Mouse (Mus musculus): Measurements from ENCODE around the gene Cpxm2. TPM values are rescaled to one million over a fixed set of nuclear protein-coding genes. Genes with fewer than 3 reads are reported as not detected.

Cpxm2 gene
- polyA plus RNA-seq, 1 experiment from 2014 or later: 0.24 TPM

DNA sequence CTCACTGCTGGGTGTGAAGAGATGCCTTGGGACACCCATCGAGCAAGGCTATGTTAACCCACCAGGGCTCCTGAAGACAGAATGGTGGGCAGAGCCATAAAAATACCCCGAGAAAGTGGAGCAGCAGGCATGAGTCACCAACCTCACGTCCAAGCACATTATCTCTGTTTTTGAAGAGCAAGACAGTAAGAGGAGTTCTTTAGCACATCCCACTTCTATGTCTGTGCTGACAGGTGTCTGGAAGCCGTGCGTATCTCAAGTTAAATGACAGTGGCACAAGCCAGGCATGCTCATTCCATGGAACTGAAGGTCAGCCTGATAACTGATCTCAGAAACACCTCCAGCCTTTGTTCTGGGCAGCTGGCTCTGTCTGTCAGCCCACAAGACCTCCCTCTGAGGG is 86.6 kb downstream of the Cpxm2 start:
- DNase-seq (ENCODE audit: low spot score): no peak
- WGBS: 45% methylated on average over 5 of the region's 5 CpGs
- Histone ChIP-seq H3K27ac (no peak overlapping the region), H3K36me3 (no peaks in the 10 kb centered on the region), H3K4me3 (no peak overlapping the region), H3K4me1 (no peaks in the 10 kb centered on the region), H3K27me3 (ENCODE audit: insufficient read depth, poor library complexity, severe bottlenecking) (peaks cover 12% of the 10 kb centered on the region; the same call in 1 of the 2 replicates), H3K9me3 (no peaks in the 10 kb centered on the region)

DNA sequence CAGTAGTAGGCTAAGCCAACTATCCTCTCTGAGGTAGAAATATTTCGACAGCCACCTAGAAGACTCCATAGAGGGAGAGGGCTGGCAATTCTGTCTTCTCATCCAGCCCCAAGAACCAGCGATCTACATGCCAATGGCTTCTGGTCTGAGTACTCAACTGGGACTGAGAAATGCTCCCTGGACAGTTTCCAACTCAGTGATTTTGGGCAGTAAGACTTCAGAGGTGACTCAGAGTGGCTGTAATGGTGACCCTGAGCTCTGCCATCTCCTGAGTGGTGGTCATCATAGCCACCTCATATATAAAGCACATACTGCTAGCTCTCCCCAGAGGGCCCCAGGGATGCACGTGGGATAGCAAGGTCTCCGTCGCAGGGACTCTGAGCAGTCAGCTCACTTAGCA is 87.0 kb downstream of the Cpxm2 start:
- H3K27ac ChIP-seq: no peak overlapping the region
- WGBS: 84% methylated on average over 5 of the region's 5 CpGs
- H3K4me1 ChIP-seq: no peaks in the 10 kb centered on the region
- no peaks in the 10 kb centered on the region for H3K9me3 ChIP-seq
- no peaks in the 10 kb centered on the region for H3K36me3 ChIP-seq
- no peak for DNase-seq (ENCODE audit: low spot score)
- H3K4me3 ChIP-seq: no peak overlapping the region
- peaks cover 10% of the 10 kb centered on the region; the same call in 1 of the 2 replicates for H3K27me3 ChIP-seq (ENCODE audit: insufficient read depth, poor library complexity, severe bottlenecking)

DNA sequence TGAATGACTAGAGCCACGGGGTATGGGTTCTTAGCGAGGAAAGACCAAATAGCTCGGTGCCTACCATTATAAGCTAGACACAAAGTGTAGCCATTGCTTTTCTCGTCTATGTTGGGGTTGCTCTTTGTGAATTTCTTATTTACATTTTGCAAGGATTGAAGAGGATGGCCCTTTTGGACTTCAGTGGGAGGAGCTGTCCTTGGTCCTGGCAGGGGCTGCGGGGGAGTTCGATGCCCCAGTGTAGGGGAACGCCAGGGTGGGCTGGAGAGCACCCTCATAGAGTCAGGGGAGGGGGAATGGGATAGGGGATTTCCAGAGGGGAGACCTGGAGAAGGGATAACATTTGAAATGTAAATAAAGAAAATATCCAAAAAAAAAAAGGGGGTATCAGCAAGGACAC is 94.4 kb downstream of the Cpxm2 start:
- H3K4me3 ChIP-seq: no peak overlapping the region
- H3K36me3 ChIP-seq: no peaks in the 10 kb centered on the region
- H3K27me3 ChIP-seq (ENCODE audit: insufficient read depth, poor library complexity, severe bottlenecking): peaks cover 6% of the 10 kb centered on the region; the same call in 1 of the 2 replicates
- H3K4me1 ChIP-seq: no peaks in the 10 kb centered on the region
- no peaks in the 10 kb centered on the region for H3K9me3 ChIP-seq
- DNase-seq (ENCODE audit: low spot score): no peak
- H3K27ac ChIP-seq: no peak overlapping the region
- WGBS: 70% methylated on average over 7 of the region's 7 CpGs

GRCm38 (mm10) chr7:132056565-132056964 is 98.0 kb downstream of the Cpxm2 start:
- WGBS: 81% methylated on average over 7 of the region's 7 CpGs
- Histone ChIP-seq H3K27ac (no peak overlapping the region), H3K27me3 (ENCODE audit: insufficient read depth, poor library complexity, severe bottlenecking) (no peaks in the 10 kb centered on the region), H3K9me3 (no peaks in the 10 kb centered on the region), H3K4me1 (no peaks in the 10 kb centered on the region), H3K4me3 (no peak overlapping the region), H3K36me3 (no peaks in the 10 kb centered on the region)
- DNase-seq (ENCODE audit: low spot score): no peak

DNA sequence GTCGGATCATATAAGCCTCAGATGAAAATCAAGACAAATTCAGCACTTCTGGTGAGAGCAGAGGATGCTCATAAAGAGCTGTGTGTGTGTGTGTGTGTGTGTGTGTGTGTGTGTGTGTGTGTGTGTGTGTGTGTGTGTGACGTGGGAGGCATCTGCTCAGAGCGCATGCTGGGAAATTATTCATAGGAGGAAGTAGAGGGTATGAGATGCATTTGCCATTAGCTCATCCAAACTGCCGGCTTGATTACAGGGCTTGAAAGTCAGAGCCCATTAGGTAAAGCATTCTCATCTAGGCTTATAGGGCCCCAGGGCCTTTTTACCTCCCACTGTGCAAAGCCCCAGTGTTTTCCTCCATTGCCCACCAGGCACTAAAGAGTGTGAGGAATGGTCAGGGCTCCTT is 107.9 kb downstream of the Cpxm2 start:
- H3K4me3 ChIP-seq: no peak overlapping the region
- no peaks in the 10 kb centered on the region for H3K4me1 ChIP-seq
- H3K27ac ChIP-seq: no peak overlapping the region
- DNase-seq (ENCODE audit: low spot score): no peak
- WGBS: 69% methylated on average over 4 of the region's 4 CpGs
- H3K27me3 ChIP-seq (ENCODE audit: insufficient read depth, poor library complexity, severe bottlenecking): 0 out of 2 replicates have a peak, but pooled peaks cover 5% of the 10 kb centered on the region
- no peaks in the 10 kb centered on the region for H3K9me3 ChIP-seq
- H3K36me3 ChIP-seq: no peaks in the 10 kb centered on the region

GRCm38 (mm10) chr7:132031940-132032531 is 122.5 kb downstream of the Cpxm2 start:
- Histone ChIP-seq H3K4me3 (no peak overlapping the region), H3K36me3 (no peaks in the 10 kb centered on the region), H3K27me3 (ENCODE audit: insufficient read depth, poor library complexity, severe bottlenecking) (no peaks in the 10 kb centered on the region), H3K4me1 (no peaks in the 10 kb centered on the region), H3K27ac (no peak overlapping the region), H3K9me3 (no peaks in the 10 kb centered on the region)
- no peak for DNase-seq (ENCODE audit: low spot score)
- 61% methylated on average over 6 of the region's 6 CpGs for WGBS

DNA sequence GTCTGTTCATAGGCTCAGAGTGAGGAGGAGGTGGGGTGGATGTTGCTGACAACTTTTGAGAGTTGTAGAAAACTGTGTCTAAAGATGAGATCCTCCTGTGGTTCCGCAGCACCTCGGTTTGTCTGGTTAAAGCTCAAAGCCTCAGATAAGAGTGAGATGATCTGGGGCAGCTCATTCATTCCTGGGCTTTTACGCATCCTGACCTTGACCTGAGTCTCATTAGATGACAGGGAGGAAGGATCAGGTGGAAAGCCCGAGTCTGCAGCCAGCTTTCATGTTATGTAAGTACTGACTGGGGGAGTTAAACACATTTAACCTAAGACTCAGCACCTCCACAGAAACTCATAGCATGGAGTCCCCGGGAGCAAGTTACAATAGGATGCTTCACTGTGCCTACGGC is 127.9 kb downstream of the Cpxm2 start:
- 49% methylated on average over 6 of the region's 6 CpGs for WGBS

GRCm38 (mm10) chr7:132025591-132025990 is 128.9 kb downstream of the Cpxm2 start:
- H3K4me3 ChIP-seq: no peak overlapping the region
- H3K9me3 ChIP-seq: no peaks in the 10 kb centered on the region
- H3K4me1 ChIP-seq: no peaks in the 10 kb centered on the region
- H3K36me3 ChIP-seq: no peaks in the 10 kb centered on the region
- no peak overlapping the region for H3K27ac ChIP-seq
- WGBS: 52% methylated on average over 6 of the region's 6 CpGs
- DNase-seq (ENCODE audit: low spot score): no peak
- H3K27me3 ChIP-seq (ENCODE audit: insufficient read depth, poor library complexity, severe bottlenecking): 0 out of 2 replicates have a peak, but pooled peaks cover 3% of the 10 kb centered on the region

More for the DNA sequence above, 127.9 kb downstream of the Cpxm2 start:
- Histone ChIP-seq H3K36me3 (no peaks in the 10 kb centered on the region), H3K9me3 (no peaks in the 10 kb centered on the region), H3K27me3 (ENCODE audit: insufficient read depth, poor library complexity, severe bottlenecking) (0 out of 2 replicates have a peak, but pooled peaks cover 3% of the 10 kb centered on the region), H3K4me3 (no peak overlapping the region), H3K4me1 (no peaks in the 10 kb centered on the region), H3K27ac (no peak overlapping the region)
- no peak for DNase-seq (ENCODE audit: low spot score)

DNA sequence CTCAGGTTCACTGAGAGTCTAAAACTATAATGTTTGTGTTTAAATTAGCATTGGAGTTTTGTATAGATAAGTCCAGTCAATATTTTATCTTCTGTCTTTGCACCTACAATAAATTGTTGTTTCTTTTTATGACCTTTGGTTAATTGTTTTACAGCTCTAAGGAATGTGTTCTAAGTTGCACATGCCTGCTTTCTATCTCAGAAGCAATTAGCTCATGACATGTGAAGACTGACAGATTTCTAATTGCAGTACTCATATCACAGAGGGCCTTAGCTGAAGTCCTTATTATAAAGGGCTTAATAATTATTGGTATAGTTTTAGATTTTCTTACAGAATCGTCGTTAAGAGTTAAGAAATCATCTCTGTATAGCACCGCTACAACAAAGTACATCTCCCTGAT is 138.6 kb downstream of the Cpxm2 start:
- no peak for DNase-seq (ENCODE audit: low spot score)
- 79% methylated on average over 3 of the region's 3 CpGs for WGBS
- no peaks in the 10 kb centered on the region for H3K9me3 ChIP-seq
- no peak overlapping the region for H3K4me3 ChIP-seq
- H3K27me3 ChIP-seq (ENCODE audit: insufficient read depth, poor library complexity, severe bottlenecking): no peaks in the 10 kb centered on the region
- H3K27ac ChIP-seq: no peak overlapping the region
- H3K4me1 ChIP-seq: no peaks in the 10 kb centered on the region
- no peaks in the 10 kb centered on the region for H3K36me3 ChIP-seq

DNA sequence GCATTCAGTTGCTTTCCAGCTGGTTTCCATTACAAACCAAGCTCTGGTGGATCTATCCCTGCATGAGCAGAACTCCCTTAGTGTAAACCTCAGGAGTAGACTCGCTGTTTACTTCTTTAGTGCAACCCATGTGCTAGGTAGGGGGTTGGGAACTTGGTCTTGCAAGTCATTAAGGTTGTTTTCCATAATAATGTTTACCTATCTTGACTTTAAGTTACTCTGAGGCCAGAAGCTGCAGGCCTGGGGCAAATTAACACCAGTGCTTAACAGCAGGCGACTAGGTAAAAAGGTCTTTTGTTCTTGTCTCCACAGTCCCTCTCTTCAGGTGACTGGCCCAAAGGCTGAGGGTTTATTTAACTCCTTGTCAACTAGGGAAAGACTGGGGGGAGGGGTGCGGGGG is 139.3 kb downstream of the Cpxm2 start:
- WGBS: 11% methylated on average over 3 of the region's 3 CpGs
- DNase-seq (ENCODE audit: low spot score): no peak

DNA sequence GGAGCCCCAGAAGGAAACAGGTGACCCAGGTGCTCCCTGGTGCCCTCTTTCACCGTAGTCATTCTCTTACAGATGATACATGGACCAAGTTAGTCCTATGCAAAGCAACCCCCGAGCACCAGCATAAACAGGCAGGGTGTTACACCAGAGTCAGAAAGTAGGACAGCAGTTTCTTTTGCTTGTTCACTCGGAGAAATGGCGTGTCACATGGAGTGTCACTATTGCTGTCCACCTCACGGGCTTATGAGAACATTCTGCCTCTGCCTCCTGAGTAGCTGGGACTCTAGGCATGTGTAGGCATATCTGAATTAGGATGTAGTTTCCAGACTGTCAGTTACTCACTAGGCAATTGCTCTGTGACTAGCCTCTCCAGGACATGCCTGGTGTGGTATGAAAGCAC is 140.6 kb downstream of the Cpxm2 start:
- no peak overlapping the region for H3K4me3 ChIP-seq
- H3K4me1 ChIP-seq: no peaks in the 10 kb centered on the region
- H3K27ac ChIP-seq: no peak overlapping the region
- no peak for DNase-seq (ENCODE audit: low spot score)
- WGBS: 74% methylated on average over 5 of the region's 5 CpGs
- no peaks in the 10 kb centered on the region for H3K9me3 ChIP-seq
- no peaks in the 10 kb centered on the region for H3K27me3 ChIP-seq (ENCODE audit: insufficient read depth, poor library complexity, severe bottlenecking)
- no peaks in the 10 kb centered on the region for H3K36me3 ChIP-seq

More for the DNA sequence above, 139.3 kb downstream of the Cpxm2 start:
- no peak overlapping the region for H3K27ac ChIP-seq
- H3K4me1 ChIP-seq: no peaks in the 10 kb centered on the region
- no peaks in the 10 kb centered on the region for H3K36me3 ChIP-seq
- H3K27me3 ChIP-seq (ENCODE audit: insufficient read depth, poor library complexity, severe bottlenecking): no peaks in the 10 kb centered on the region
- H3K9me3 ChIP-seq: no peaks in the 10 kb centered on the region
- H3K4me3 ChIP-seq: no peak overlapping the region

DNA sequence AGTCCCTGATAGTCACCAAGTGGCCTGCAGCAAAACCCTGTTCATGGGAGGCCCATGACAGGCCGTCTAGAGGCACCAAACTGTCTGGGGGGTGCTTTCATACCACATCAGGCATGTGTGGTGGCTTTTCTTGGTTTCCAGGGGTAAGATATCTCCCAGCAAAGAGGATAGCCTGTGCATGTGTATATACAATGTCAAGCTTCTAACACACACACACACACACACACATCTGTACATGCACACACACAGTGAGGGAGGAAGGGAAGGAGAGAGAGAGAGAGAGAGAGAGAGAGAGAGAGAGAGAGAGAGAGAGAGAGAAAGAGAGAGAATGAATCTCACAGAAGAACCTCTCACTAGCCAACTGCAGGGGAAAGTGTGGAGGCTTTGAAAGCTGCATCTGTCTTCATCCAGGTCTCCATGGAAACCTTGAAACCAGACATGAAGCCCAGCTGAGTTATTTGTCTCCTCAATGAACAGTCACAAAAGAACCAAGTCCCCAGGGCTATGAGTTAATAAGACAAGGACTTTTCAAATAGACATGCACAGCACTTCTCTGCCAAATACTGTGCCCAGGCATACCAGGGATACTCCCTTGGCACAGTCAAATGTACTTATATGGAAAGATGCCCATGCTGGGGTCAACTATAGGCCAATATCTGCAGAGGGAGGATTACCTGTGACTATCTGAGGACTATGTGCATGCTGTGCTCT is 141.4 kb downstream of the Cpxm2 start:
- Histone ChIP-seq H3K4me3 (no peak overlapping the region), H3K4me1 (no peaks in the 10 kb centered on the region), H3K27me3 (ENCODE audit: insufficient read depth, poor library complexity, severe bottlenecking) (no peaks in the 10 kb centered on the region), H3K9me3 (no peaks in the 10 kb centered on the region), H3K27ac (no peak overlapping the region), H3K36me3 (no peaks in the 10 kb centered on the region)
- DNase-seq (ENCODE audit: low spot score): no peak
- WGBS: 24% methylated on average over 1 of the region's 1 CpGs

- no peaks in the 10 kb centered on the region for H3K27me3 ChIP-seq (ENCODE audit: insufficient read depth, poor library complexity, severe bottlenecking)
- no peak for DNase-seq (ENCODE audit: low spot score)
- H3K4me1 ChIP-seq: no peaks in the 10 kb centered on the region
- 82% methylated on average over 7 of the region's 7 CpGs for WGBS
- H3K4me3 ChIP-seq: no peak overlapping the region
- no peaks in the 10 kb centered on the region for H3K9me3 ChIP-seq
- no peak overlapping the region for H3K27ac ChIP-seq
- H3K36me3 ChIP-seq: no peaks in the 10 kb centered on the region
Observed at GRCm38 (mm10) chr7:132009002-132009401, 145.5 kb downstream of the Cpxm2 start.
